Mouse (Mus musculus) heart, adult 2 months (tissue): ENCODE measurements around the gene Dab1. TPM values are rescaled to one million over a fixed set of nuclear protein-coding genes. Genes with fewer than 3 reads are reported as not detected.

Experiments used
- DNase-seq, 2 experiments: peaks; one replicate each; pipeline ENCODE4 v3.0.0; 2021
- H3K27ac ChIP-seq: fragments of 200-600 bp; 2 replicates; pipeline ENCODE4 v1.8.1; 2022
- H3K27me3 ChIP-seq: fragments of 200-500 bp; 2 replicates; pipeline ENCODE4 v1.6.1; 2012; ENCODE audit warnings: mild to moderate bottlenecking, low read length, inconsistent platforms, mixed read lengths; ENCODE audit not compliant: control insufficient read depth, insufficient read depth
- H3K36me3 ChIP-seq: fragments of 200-500 bp; 2 replicates; pipeline ENCODE4 v1.6.1; 2012; ENCODE audit warnings: low read length, inconsistent platforms; ENCODE audit not compliant: control insufficient read depth, insufficient read depth
- H3K4me1 ChIP-seq: fragments of 200-500 bp; 2 replicates; pipeline ENCODE4 v1.6.1; 2011; ENCODE audit warnings: low read length; ENCODE audit not compliant: control insufficient read depth, insufficient read depth
- H3K4me3 ChIP-seq: fragments of 200-600 bp; 2 replicates; pipeline ENCODE4 v1.8.1; 2022
- H3K79me2 ChIP-seq: fragments of 200-500 bp; replicated peaks from 2 replicates; pipeline ENCODE4 v1.6.1; 2012; ENCODE audit warnings: mild to moderate bottlenecking, inconsistent platforms, low read length, moderate library complexity, mixed read lengths; ENCODE audit not compliant: control insufficient read depth, insufficient read depth
- H3K9ac ChIP-seq: fragments of 200-500 bp; 2 replicates; pipeline ENCODE4 v1.6.1; 2012; ENCODE audit warnings: low read depth, mild to moderate bottlenecking, control low read depth, inconsistent platforms, low read length, mixed read lengths
- CTCF ChIP-seq: fragments of 200-600 bp; IDR thresholded peaks from 2 replicates; pipeline ENCODE4 v1.8.1; 2022; ENCODE audit warnings: antibody characterized with exemption, mild to moderate bottlenecking, moderate library complexity
- EP300 ChIP-seq: fragments of 200-500 bp; IDR thresholded peaks from 2 replicates; pipeline ENCODE4 v1.6.1; 2011; ENCODE audit warnings: low read depth, low read length, control low read depth; ENCODE audit not compliant: insufficient read depth
- POLR2A ChIP-seq: fragments of 200-500 bp; IDR thresholded peaks from 2 replicates; pipeline ENCODE4 v1.6.1; 2011; ENCODE audit warnings: mild to moderate bottlenecking, low read depth, low read length, control low read depth; ENCODE audit not compliant: insufficient read depth
- WGBS: fragments of 180-500 bp; shearing (Covaris S2); methylation state at CpG from one replicate; pipeline ENCODE4 v1.1.7; 2018; 5-methylcytosine and 5-hydroxymethylcytosine counted together
- intact Hi-C: fragments of 180-260 bp; cut with DNase I; formaldehyde crosslinking; loops from one replicate; pipeline ENCODE4 v1.15.1; 2025
- polyA plus RNA-seq: library from polyadenylated mRNA; depleted of rRNA; stranded (reverse); fragments of >200 nt; gene quantifications from 2 replicates; pipeline ENCODE4 v1.2.3, GENCODE M21; 2012
- total RNA-seq, 2 experiments: library from RNA; stranded (reverse); gene quantifications; 2 replicates each; pipeline ENCODE4 v1.2.3; 2021

Gene Dab1
- total and polyA plus RNA-seq, 3 experiments: 0.21 TPM; not detected in 2

- no peak overlapping the region for H3K4me3 ChIP-seq
- no peaks in the 10 kb centered on the region for H3K79me2 ChIP-seq
- no peak for DNase-seq
- TF ChIP-seq CTCF (no peak), POLR2A (no peak), EP300 (no peak)
- H3K27me3 ChIP-seq: no peaks in the 10 kb centered on the region
- no peak overlapping the region for H3K9ac ChIP-seq
- 79% methylated on average over 4 of the region's 4 CpGs for WGBS
- H3K27ac ChIP-seq: no peak overlapping the region
- H3K4me1 ChIP-seq: no peaks in the 10 kb centered on the region
- intact Hi-C loops: no loop called here
- no peaks in the 10 kb centered on the region for H3K36me3 ChIP-seq
Measured at GRCm38 (mm10) chr4:104472915-104473314, 853.8 kb downstream of the Dab1 start.

GRCm38 (mm10) chr4:104476841-104477240 lies 857.7 kb downstream of the Dab1 start:
- Histone ChIP-seq H3K36me3 (no peaks in the 10 kb centered on the region), H3K79me2 (no peaks in the 10 kb centered on the region), H3K9ac (no peak overlapping the region), H3K4me3 (no peak overlapping the region), H3K27ac (no peak overlapping the region), H3K4me1 (no peaks in the 10 kb centered on the region), H3K27me3 (no peaks in the 10 kb centered on the region)
- intact Hi-C loops: no loop called here
- WGBS: 84% methylated on average over 7 of the region's 7 CpGs
- TF ChIP-seq POLR2A (no peak), EP300 (no peak), CTCF (no peak)
- DNase-seq: no peak

GRCm38 (mm10) chr4:104483948-104484347 lies 864.8 kb downstream of the Dab1 start:
- Histone ChIP-seq H3K36me3 (no peaks in the 10 kb centered on the region), H3K4me1 (no peaks in the 10 kb centered on the region), H3K27me3 (no peaks in the 10 kb centered on the region), H3K27ac (no peak overlapping the region), H3K4me3 (no peak overlapping the region), H3K79me2 (no peaks in the 10 kb centered on the region), H3K9ac (no peak overlapping the region)
- whole genome bisulfite sequencing: 100% methylated on average over 1 of the region's 1 CpGs
- DNase-seq: no peak
- intact Hi-C loops: no loop called here
- TF ChIP-seq POLR2A (no peak), CTCF (no peak), EP300 (no peak)

- no peaks in the 10 kb centered on the region for H3K4me1 ChIP-seq
- WGBS: 79% methylated on average over 1 of the region's 1 CpGs
- no peaks in the 10 kb centered on the region for H3K36me3 ChIP-seq
- no peak overlapping the region for H3K4me3 ChIP-seq
- H3K79me2 ChIP-seq: no peaks in the 10 kb centered on the region
- no peaks in the 10 kb centered on the region for H3K27me3 ChIP-seq
- no peak for DNase-seq
- no peak overlapping the region for H3K27ac ChIP-seq
- intact Hi-C loops: no loop called here
- no peak overlapping the region for H3K9ac ChIP-seq
- TF ChIP-seq POLR2A: no peak
- TF ChIP-seq EP300: no peak
- no peak for TF ChIP-seq CTCF
Measured at GRCm38 (mm10) chr4:104497221-104497620, 878.1 kb downstream of the Dab1 start.

- Histone ChIP-seq H3K27ac (no peak overlapping the region), H3K4me1 (no peaks in the 10 kb centered on the region), H3K36me3 (no peaks in the 10 kb centered on the region), H3K79me2 (no peaks in the 10 kb centered on the region), H3K4me3 (no peak overlapping the region), H3K9ac (no peak overlapping the region), H3K27me3 (no peaks in the 10 kb centered on the region)
- 85% methylated on average over 2 of the region's 2 CpGs for WGBS
- intact Hi-C loops: no loop called here
- no peak for DNase-seq
- no peak for TF ChIP-seq POLR2A
- TF ChIP-seq CTCF: no peak
- TF ChIP-seq EP300: no peak
Measured at GRCm38 (mm10) chr4:104500112-104500511, 881.0 kb downstream of the Dab1 start.

GRCm38 (mm10) chr4:104500646-104501045 lies 881.5 kb downstream of the Dab1 start:
- no peak for DNase-seq
- Histone ChIP-seq H3K4me1 (no peaks in the 10 kb centered on the region), H3K36me3 (no peaks in the 10 kb centered on the region), H3K27ac (no peak overlapping the region), H3K4me3 (no peak overlapping the region), H3K9ac (no peak overlapping the region), H3K79me2 (no peaks in the 10 kb centered on the region), H3K27me3 (no peaks in the 10 kb centered on the region)
- no peak for TF ChIP-seq EP300
- TF ChIP-seq CTCF: no peak
- no peak for TF ChIP-seq POLR2A
- intact Hi-C loops: no loop called here
- 73% methylated on average over 4 of the region's 4 CpGs for WGBS
